Mouse (Mus musculus) cerebellum, adult 9-10 months (tissue): Measurements from ENCODE around the gene Med25.
"Not testable (repeated sequence)": the region's sequence is repeated elsewhere in the genome, so short reads cannot be mapped to it uniquely, and the experiment has no call there.

Experiments
- DNase-seq: peaks from one replicate; pipeline ENCODE4 v3.0.0; 2022

Gene Med25

DNA sequence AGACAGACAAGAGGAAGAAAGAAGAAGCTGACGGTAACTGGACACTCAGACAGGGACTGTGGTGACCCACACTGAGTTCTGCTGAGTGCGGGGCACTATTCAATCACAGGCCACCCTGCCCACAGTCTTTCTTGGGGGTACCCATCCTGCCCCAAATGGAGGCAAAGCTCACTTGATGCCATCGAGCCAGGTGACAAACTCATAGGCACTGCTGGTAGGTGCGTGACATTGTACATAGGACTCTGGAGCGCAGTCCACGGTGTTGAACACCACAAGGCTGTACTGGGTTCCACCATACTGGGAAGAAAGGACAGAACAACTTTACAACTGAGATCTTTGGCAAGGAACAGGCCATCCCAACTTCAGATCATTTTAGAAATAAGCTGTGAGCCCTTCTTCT is 901 bp downstream of the Med25 start:
- DNase-seq = no peak

DNA sequence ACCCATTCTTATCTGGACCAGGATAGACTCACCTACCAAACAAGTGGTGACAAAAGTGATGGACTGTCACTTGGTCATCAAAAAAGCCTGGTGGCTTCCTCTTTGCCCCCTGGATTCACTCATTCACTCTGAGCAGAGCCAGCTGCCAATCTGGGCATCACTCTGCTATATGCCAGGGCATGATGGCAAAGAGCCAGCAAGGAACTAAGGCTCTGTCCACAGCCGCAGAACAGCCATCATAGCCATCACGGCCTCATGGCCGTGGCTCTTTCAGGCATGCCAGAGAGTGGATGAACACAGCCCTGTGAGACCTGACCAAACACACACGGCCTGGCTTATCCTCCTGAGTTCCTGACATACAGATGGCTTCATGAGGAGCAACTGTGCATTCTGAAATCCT is 1.8 kb downstream of the Med25 start:
- no peak for DNase-seq

DNA sequence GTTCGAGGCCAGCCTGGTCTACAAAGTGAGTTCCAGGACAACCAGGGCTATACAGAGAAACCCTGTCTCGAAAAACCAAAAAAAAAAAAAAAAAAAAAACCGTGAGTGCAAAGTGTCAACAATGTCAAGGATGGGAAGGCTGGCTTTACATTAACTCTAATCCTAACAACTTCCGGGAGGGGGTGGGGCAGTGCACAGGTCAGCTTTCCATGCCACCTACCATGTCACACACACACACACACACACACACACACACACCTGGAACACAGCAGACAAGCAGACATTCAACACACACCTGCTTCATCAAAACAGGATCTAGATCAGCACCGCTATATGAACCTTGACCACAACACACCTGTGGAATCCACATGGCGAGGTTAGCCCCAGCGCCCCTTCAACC is 2.3 kb downstream of the Med25 start:
- DNase-seq = no peak

GRCm38 (mm10) chr7:44888256-44889105 is 4.0 kb downstream of the Med25 start:
- no peak for DNase-seq

GRCm38 (mm10) chr7:44886964-44887363 is 5.5 kb downstream of the Med25 start:
- no peak for DNase-seq

- DNase-seq = no peak
These were observed 7.9 kb downstream of the Med25 start for GRCm38 (mm10) chr7:44884637-44885036.

DNA sequence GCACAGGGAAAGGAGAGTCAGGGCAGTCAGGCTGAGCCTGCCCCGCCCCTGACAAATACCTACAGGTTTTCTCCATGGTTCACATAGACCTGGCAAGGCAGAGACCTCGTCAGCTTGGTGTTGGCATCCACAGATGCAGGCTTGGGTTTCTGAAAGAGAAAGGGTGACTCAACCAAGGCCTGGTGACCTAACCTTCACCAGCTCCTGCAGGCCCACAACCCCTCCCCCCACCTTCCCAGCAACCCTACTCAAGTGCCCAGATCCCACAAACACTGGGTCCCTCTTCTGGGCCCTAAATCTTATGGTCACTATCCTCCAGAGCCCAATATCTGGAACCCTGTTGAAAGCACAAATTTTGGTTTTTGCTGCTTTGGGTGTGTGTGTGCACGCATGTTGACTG is 9.5 kb downstream of the Med25 start:
- DNase-seq = no peak

GRCm38 (mm10) chr7:44877833-44878232 is 14.7 kb downstream of the Med25 start:
- DNase-seq = no peak

GRCm38 (mm10) chr7:44871774-44872173 is 20.7 kb downstream of the Med25 start:
- DNase-seq = not testable (repeated sequence)

DNA sequence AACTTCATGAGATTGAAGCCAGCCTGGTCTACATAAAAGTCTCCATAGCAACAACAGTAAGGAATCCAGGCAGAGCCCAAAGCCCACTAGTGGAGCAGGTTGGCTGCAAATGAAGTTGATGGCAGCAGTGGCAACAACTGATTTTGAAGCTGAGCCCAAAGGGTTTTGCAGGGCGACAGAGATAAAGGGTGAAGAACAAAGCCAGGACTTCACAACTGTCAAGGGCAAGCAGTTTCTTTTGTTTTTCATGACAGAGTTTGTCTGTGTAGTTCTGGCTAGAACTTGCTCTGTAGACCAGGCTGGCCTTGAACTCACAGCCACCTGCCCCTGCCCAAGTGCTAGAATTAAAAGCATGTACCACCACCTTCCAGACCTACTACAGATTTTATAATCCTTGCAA is 21.3 kb downstream of the Med25 start:
- DNase-seq = peak; percentile 54

DNA sequence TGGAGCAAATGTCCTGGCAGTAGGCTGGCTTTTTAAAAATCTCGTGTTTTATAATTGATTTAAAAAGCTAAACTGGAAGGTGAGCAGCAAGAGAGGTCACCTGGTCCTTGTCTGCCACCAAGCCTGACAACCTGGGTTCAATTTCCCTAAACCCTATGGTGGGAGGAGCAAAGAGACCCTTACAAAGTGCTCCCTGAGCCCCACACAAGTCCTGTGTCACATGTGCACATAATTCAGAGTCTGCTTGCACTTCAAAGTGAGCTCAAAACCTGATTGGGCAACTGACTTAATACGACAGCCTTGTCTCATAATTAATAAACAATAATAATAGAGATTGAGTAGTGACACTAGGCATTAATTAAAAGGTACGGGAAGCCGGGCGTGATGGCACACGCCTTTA is 21.9 kb downstream of the Med25 start:
- peak; percentile 70 for DNase-seq

DNA sequence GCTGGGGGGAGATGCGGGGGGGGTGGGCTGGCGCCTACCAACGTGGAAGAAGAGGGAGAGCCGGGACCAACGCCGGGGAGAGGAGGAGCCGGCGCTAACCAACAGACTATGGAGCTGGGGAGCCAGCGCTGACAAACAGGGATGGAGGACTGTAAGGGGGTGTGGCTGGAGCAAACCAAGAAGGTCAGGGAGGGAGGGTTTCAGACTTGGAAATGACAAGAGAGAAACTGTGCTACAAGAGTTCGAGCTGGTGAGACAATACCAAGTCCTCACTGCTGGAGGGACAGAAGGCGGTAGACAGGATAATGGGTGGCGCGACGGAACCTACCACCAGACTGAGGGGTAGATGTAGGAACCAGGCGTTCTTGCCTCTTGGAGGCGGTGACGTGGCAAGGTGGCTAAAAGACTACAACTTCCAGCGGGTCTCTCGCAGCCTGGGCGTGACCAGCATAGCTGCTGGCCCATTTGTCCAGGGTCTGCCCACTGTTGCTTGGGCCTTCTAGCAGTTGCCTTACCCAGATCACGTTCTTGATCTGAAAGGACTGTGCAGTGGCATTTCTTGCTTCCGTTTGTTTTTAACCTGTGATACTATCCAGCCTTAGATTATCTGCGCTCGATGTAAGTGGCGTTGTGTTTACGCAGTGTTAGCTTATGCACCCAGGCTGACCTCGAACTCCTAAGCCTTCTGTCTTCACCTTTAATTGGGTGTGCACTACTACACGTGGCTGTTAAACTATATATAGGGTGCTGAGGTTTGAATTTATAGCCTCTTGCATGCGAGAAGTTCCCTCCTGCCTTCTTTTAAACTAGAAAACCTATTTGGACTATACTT is 22.6 kb downstream of the Med25 start, which contains the start of gene Ptov1:
Gene Ptov1 (minus strand): TSS at position 92 of the 832 bp plus-strand sequence.
- DNase-seq = peak; percentile 98

DNA sequence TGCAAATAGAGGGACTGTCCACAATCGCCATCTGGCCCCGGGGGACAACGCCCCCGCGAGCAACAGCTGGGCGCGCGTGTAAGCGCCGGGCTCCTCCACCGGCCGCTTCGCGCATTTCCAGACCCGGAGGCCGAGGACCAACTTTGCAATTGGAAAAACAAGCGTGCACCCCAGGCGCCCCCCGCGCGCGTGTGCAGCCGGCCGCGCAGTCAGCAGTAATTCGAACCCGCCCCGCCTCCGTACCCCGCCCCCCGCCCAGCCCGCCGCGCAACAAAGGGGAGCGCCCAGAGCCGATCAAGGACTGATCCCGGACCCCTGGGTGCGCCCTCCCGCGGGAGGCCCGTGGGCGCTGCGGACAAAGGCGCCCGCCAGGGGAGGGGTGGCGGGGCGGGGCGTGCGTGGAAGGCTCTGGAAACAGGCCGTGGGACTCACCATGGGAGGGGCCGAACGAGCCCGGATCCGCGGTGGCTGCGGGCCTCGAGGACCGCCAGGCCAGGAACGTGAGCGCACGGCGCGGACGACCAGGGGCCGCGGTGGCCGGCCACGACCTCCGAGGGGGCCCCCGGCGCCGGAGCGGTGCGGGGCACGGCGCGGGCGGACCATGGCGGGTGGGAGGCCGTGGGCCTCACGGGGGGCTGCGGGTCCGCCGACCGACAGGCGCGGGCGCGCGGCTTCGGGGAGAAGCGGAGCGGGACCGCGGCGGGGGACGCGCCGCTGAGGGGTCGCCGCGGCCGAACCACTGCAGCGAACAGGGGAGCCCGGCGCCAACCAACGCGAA is 23.4 kb downstream of the Med25 start:
- peak; percentile 76 for DNase-seq

DNA sequence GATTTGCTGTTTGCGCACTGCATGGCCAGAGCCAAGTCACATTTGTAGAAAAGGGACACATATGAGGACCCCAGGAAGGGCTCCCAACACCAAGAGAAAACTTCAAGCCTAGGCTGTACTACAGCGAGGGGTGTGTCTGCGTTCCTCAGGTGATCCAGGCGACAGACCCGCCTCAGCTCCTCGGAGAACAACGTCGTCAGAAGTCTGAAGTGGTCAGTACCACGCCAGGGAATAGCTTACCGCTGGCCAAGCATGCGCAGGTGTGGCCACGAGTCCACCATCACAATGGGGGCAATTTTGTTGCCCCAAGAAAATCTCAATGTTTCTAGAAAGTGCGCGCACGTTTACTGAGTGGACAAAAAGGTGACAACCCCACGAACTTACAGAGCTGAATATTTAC is 24.0 kb downstream of the Med25 start:
- no peak for DNase-seq

- DNase-seq = peak; percentile 57
These were observed 24.7 kb downstream of the Med25 start for GRCm38 (mm10) chr7:44867802-44868201.

DNA sequence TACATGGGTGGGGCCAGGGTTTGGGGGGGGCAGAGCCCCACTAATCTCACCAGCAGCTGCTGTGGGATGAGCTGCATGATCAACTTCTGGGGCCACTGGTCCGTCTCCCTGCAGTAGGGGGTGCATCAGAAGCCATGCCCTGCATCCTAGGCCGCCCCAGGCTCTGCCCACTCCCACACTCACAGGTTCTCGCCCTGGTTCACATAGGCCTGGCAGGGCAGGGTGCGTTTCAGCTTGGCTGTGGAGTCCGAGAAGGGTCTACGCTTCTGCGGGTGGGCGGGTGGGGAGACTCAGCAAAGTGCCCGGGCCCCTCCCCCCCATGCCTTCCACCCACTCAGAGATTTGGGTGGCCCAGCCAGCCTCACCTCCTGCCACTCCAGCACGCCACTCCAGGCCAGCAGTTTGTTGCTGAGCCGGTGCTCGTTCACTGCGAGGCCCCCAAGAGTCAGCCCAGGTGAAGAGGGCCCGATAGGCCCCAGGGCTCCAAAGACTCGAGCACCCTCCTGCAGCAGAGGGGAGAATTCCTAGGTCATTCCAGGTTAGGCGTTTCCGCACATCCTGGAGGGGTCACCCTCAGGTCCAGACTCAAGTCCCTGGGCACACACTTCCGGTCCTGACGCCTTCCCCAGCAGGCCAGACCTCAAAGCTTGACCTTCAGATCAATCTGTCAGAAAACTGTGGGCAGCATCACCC is 25.4 kb downstream of the Med25 start:
- DNase-seq = peak; percentile 58

DNA sequence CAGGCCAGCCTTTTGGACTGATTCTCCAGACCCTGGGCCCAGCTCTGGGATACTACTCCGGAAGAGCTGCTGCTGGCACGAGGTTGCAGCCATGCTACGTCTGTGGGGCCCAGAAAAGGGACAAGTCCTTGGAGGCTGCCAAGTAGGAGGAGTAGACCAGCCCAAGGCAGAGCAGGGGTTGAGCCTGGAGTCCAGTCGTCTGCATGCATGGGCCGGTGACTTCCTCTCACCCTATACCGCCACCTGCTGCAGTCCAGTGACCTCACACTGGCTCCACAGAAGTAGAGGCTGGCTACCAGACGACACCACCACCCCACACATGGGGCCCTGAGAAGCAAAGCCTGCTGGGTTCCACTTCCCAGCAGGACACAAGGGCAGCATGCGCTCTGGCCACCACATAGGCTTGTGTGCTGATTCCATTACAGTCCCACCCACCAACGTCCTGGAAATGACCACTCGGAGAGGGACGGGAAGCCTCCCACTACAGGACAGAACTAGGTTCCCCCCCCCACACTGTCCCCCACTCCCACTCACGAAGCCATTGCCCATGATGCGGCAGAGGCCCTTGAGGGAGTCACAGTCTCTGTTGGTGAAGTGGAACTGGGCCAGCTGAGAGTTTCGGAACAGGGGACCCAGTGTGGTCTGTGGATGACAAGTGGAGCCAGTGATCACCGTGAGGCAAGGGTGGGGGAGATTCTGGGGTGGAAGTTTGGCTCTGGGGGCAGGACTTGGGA is 26.1 kb downstream of the Med25 start:
- DNase-seq = peak; percentile 63

DNA sequence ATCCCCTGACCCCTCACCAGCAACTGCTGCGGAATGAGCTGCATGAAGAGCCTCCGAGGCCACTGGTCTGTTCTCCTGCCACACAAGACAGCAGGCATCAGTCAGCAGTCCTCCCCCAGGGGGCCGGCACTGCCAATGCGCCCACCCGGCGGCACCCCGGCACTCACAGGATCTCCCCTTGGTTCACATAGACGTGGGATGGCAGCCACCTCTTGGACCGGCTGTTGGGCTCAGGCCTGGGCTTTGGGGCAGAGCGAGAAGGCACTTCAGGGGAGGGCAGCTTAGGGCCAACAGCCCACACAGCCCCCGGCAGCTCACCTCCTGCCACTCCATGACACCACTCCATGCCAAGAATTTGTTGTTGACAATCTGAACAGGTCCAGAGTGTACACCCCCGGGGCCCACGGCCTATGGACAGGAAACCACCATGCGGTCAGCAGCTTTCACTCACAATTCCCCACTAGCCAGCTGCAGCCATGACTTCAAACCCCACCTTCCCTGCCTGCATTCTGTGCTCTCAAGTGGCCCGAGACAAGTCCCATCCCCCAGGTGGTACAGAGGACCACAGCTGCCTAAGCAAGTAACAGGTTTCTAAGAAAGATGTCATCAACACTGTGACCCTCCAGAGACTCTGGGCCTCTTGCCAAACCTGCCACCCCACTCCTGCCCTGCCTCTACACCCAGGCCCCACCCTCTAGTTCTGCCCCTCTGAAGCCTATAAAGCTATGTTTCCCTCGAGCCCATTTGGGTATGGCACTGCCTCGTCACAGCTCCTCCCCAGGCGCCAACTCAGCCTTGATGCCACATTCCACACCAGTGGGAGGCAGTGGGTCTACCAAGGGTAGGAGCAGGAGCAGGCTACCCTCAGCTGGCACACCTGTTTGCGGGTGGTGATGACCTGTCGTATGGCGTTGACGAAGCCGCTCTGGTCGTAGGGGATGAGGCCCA is 27.6 kb downstream of the Med25 start:
- DNase-seq = peak; percentile 59

- no peak for DNase-seq
These were observed 28.5 kb downstream of the Med25 start for GRCm38 (mm10) chr7:44863982-44864494.

- DNase-seq = no peak
These were observed 29.3 kb downstream of the Med25 start for GRCm38 (mm10) chr7:44863210-44863609.
